Mouse (Mus musculus) midbrain, embryonic 10.5 days (tissue): ENCODE results near the gene Brd3. TPM values are rescaled to one million over a fixed set of nuclear protein-coding genes. Genes with fewer than 3 reads are reported as not detected.
A peak's percentile ranks its signal among the peaks of the same experiment; 100 is the strongest.

Experiments used
- DNase-seq: peaks from one replicate; pipeline ENCODE4 v3.0.0-alpha.2; 2017; ENCODE audit warnings: low spot score
- H3K27ac ChIP-seq: fragments of 300-500 bp; sonication (generic); replicated peaks from 2 replicates; pipeline ENCODE4 v1.5.1; 2016; ENCODE audit warnings: mild to moderate bottlenecking
- H3K27me3 ChIP-seq: fragments of 300-500 bp; sonication (generic); 2 replicates; pipeline ENCODE4 v1.6.1; 2016; ENCODE audit warnings: low read depth, mild to moderate bottlenecking; ENCODE audit not compliant: poor library complexity, severe bottlenecking
- H3K36me3 ChIP-seq: fragments of 300-500 bp; sonication (generic); 2 replicates; pipeline ENCODE4 v1.6.1; 2016; ENCODE audit warnings: mild to moderate bottlenecking, moderate library complexity
- H3K4me1 ChIP-seq: fragments of 300-500 bp; sonication (generic); 2 replicates; pipeline ENCODE4 v1.6.1; 2016
- H3K4me3 ChIP-seq: fragments of 300-500 bp; sonication (generic); 2 replicates; pipeline ENCODE4 v1.5.1; 2016; ENCODE audit warnings: mild to moderate bottlenecking, moderate library complexity
- H3K9me3 ChIP-seq: fragments of 300-500 bp; sonication (generic); replicated peaks from 2 replicates; pipeline ENCODE4 v1.6.1; 2016; ENCODE audit warnings: mild to moderate bottlenecking
- WGBS: fragments of 180-500 bp; shearing (Covaris S2); methylation state at CpG from one replicate; pipeline ENCODE4 v1.1.7; 2016; 5-methylcytosine and 5-hydroxymethylcytosine counted together
- polyA plus RNA-seq: library from polyadenylated mRNA; unstranded; fragments of >200 nt; fragmentation: Nextera tagmentation; extraction: Ambion mirVana; gene quantifications from 2 replicates; pipeline ENCODE4 v1.2.1, GENCODE M21; 2016

Brd3 gene
- polyA plus RNA-seq, 1 experiment from 2014 or later: 156 TPM

DNA sequence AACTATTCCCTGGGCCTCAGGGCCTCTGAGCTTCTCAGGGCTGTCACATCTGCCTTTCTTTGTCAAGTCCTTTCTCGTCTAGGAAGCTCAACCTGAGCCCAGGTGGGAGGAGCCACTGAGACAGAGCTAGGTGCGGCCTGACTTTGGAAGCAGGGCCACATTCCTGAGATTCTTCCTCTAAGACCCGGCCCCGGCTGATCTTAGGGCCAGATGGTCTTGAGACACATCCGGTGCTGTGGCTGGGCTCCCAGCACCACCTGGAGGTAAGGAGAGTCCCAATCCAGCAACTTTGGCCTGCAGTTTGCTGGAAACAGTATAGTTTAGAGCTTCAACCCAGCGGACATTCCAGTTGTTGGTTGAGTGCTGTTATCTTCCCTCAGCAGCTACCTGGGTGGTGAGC lies 1.9 kb downstream of the Brd3 start:
- Histone ChIP-seq H3K4me1 (peaks cover 12% of the 10 kb centered on the region), H3K9me3 (no peaks in the 10 kb centered on the region), H3K36me3 (no peaks in the 10 kb centered on the region), H3K27me3 (no peaks in the 10 kb centered on the region), H3K4me3 (no peak overlapping the region), H3K27ac (0 out of 2 replicates have a peak overlapping the region, but pooled peaks have one; percentile 5)
- WGBS: 12% methylated on average over 6 of the region's 6 CpGs
- peak; percentile 35 for DNase-seq

DNA sequence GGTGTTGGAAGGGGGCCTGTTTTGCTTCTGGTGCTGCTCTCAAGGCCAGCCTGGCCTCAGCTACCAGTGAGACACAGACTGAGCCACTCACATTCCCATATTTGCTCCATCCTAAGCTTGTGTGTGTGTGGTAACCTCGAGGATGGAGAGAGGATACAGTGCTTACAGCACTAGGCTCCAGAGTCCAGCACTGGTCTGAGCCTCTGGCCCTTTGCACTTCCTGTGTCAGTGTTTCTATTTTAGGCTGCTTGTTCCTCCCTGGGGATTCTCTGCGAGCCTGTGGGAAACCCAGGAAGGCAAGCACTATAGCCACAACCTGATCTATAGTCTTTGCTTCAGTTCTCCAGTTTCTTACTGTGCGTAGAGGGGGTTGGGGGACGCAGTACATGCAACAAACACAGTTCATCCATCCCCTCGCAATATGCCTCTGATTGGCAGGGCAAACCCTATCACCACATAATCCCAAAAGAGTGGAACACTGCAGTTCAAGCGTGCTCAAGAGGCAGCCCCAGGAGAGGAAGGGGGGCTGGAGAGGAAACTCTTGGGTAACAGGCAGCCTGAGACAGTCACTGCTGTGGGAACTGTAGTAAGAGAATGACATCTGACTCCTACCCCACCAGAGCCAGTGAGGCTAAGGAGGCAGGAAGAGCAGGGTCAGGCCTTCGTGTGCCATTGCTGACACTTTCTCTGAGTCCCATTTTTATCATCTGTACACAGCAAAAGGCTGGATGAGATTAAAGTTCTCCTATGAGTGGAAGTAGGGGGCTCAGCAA lies 3.2 kb downstream of the Brd3 start:
- Histone ChIP-seq H3K4me3 (no peak overlapping the region), H3K4me1 (peaks cover 12% of the 10 kb centered on the region), H3K36me3 (no peaks in the 10 kb centered on the region), H3K9me3 (no peaks in the 10 kb centered on the region), H3K27ac (no peak overlapping the region), H3K27me3 (no peaks in the 10 kb centered on the region)
- 69% methylated on average over 7 of the region's 7 CpGs for WGBS
- no peak for DNase-seq

GRCm38 (mm10) chr2:27496391-27497028 lies 11.0 kb downstream of the Brd3 start:
- Histone ChIP-seq H3K27ac (peak overlapping the region; percentile 49), H3K9me3 (no peaks in the 10 kb centered on the region; the same call in 1 of the 2 replicates), H3K4me3 (peak overlapping the region; percentile 54), H3K4me1 (peaks cover 22% of the 10 kb centered on the region), H3K27me3 (no peaks in the 10 kb centered on the region), H3K36me3 (no peaks in the 10 kb centered on the region)
- DNase-seq: peak; percentile 66
- WGBS: 32% methylated on average over 23 of the region's 23 CpGs

GRCm38 (mm10) chr2:27493971-27494370 lies 13.5 kb downstream of the Brd3 start:
- no peak overlapping the region for H3K27ac ChIP-seq
- H3K36me3 ChIP-seq: no peaks in the 10 kb centered on the region
- peaks cover 22% of the 10 kb centered on the region for H3K4me1 ChIP-seq
- no peaks in the 10 kb centered on the region; the same call in 1 of the 2 replicates for H3K9me3 ChIP-seq
- 92% methylated on average over 3 of the region's 3 CpGs for WGBS
- H3K4me3 ChIP-seq: no peak overlapping the region
- no peaks in the 10 kb centered on the region for H3K27me3 ChIP-seq
- DNase-seq: no peak

- H3K9me3 ChIP-seq: no peaks in the 10 kb centered on the region; the same call in 1 of the 2 replicates
- no peak for DNase-seq
- peaks cover 5% of the 10 kb centered on the region for H3K4me1 ChIP-seq
- H3K27me3 ChIP-seq: no peaks in the 10 kb centered on the region
- no peaks in the 10 kb centered on the region for H3K36me3 ChIP-seq
- H3K4me3 ChIP-seq: no peak overlapping the region
- no peak overlapping the region for H3K27ac ChIP-seq
- 81% methylated on average over 2 of the region's 2 CpGs for WGBS
Observed at GRCm38 (mm10) chr2:27490939-27491338, 16.5 kb downstream of the Brd3 start.

DNA sequence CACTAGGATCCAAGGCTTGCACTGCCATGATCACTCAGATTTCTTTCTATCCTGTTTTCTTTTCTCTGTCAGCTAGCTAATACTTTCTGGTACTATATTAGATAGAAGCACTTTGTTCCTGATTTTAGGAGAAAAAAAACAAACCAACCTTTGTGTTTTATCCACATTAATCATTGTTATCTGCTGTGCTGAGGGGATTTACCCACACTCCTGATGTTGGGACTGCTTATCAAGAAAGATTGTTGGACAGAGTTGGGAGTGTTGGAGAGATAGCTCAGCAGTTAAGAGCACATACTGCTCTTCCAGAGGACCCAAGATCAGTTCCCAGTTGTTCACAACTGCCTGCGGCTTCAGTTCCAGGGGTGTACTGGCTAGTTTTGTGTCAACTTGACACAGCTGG lies 19.1 kb downstream of the Brd3 start:
- H3K4me3 ChIP-seq: no peak overlapping the region
- WGBS: 95% methylated on average over 1 of the region's 1 CpGs
- no peaks in the 10 kb centered on the region for H3K36me3 ChIP-seq
- H3K4me1 ChIP-seq: no peaks in the 10 kb centered on the region
- H3K9me3 ChIP-seq: no peaks in the 10 kb centered on the region
- no peak for DNase-seq
- no peaks in the 10 kb centered on the region for H3K27me3 ChIP-seq
- H3K27ac ChIP-seq: no peak overlapping the region

DNA sequence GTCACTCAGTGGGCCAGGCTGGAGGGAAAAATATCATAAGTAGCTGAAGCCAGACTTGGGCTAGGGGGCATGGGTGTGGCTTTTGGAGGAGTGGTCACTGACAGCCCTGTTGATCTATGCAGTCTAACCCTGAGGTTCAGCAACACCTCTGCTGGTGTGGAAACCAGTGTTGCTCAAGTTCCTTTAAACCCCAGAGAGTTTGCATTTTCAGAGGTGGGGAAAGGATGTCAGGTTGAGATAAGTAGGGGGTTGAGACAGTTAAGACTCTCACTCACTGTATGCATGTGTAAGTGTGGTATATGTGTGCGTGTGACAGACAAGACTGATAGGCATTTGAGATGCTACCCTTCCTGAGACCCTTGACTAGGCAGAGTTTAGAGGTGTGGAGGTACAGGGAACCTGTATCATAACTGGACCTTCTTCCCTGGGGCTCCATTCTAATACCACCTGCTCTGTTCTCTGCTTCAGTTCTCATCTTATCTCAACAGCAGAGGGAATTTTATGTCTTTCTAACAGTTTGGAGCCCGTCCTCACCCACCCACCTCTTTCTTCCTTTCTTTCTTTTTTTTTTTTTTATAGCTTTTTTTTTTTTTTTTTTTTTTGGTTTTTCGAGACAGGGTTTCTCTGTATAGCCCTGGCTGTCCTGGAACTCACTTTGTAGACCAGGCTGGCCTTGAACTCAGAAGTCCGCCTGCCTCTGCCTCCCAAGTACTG lies 20.0 kb downstream of the Brd3 start:
- H3K27ac ChIP-seq: no peak overlapping the region
- H3K9me3 ChIP-seq: no peaks in the 10 kb centered on the region
- WGBS: 81% methylated on average over 3 of the region's 4 CpGs
- no peak for DNase-seq
- H3K27me3 ChIP-seq: no peaks in the 10 kb centered on the region
- H3K4me3 ChIP-seq: no peak overlapping the region
- H3K36me3 ChIP-seq: no peaks in the 10 kb centered on the region
- H3K4me1 ChIP-seq: no peaks in the 10 kb centered on the region

DNA sequence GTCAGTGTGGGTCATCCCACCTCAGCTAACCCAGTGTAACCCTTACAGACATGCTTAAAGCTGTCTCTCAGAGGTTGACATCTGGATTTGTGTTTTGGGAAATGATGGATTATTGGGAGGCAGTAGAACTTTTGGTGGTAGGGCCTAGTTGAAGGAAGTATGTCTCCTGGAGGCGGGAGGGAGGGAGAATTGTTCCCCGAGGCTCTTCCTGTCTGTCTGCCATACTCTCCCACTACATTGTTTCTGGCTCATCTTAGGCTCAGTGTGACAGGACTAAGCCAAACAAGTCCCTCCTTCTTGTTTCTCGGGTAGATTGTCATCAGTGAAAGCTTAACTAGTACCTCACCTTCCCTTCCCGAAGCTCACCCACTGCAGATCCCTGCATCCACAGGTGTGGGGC lies 20.7 kb downstream of the Brd3 start:
- DNase-seq: no peak
- H3K27ac ChIP-seq: no peak overlapping the region
- no peaks in the 10 kb centered on the region for H3K36me3 ChIP-seq
- no peak overlapping the region for H3K4me3 ChIP-seq
- H3K27me3 ChIP-seq: no peaks in the 10 kb centered on the region
- H3K9me3 ChIP-seq: no peaks in the 10 kb centered on the region
- WGBS: 66% methylated on average over 4 of the region's 4 CpGs
- no peaks in the 10 kb centered on the region for H3K4me1 ChIP-seq

DNA sequence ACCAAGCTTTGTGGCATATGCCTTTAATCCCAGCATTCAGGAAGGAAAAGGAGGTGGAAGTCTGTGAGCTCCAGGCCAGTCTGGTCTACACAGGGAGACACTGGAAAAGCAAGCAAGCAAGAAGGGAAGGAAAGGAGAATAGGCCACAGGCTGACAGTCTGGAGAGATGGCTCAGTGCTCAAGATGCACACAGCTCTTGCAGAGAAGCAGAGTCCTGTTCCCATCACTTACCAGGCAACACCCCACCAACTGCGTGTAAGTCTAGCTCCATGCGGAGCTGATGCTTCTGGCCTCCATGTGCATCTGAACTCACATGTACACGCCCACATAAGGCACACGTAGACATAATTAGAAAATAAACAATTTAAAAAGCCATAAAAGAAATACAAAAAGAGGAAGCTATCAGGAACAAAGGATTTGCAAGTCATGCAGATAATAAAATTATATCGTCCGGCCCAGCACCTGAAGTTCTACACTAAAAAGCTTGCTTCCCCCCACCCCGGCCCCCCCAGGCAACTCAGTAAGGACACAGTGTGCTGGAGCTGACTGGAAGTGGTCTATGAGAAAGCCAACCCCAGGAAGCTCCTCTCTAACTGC lies 25.1 kb downstream of the Brd3 start:
- Histone ChIP-seq H3K36me3 (no peaks in the 10 kb centered on the region), H3K9me3 (no peaks in the 10 kb centered on the region), H3K27me3 (no peaks in the 10 kb centered on the region), H3K27ac (no peak overlapping the region), H3K4me3 (no peak overlapping the region), H3K4me1 (no peaks in the 10 kb centered on the region)
- WGBS: 87% methylated on average over 7 of the region's 7 CpGs
- no peak for DNase-seq

DNA sequence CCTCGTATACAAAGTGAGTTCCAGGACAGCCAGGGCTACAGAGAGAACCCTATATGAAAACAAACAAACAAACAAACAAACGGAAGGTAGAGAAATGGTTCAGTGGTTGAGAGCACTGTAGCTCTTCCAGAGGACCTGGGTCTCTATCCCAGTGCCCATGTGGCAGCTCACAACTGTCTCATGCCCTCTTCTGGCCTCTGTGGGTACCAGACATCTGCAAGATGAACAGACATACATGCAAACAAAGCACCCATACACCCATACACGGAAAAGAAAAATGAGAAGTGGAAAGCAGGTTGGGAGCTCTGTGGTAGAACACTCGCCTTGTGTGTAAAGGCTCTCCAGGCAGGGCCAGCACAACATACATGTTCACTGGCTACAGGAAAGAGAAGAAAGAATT lies 27.1 kb downstream of the Brd3 start:
- 77% methylated on average over 4 of the region's 4 CpGs for WGBS
- H3K4me1 ChIP-seq: peaks cover 12% of the 10 kb centered on the region
- no peaks in the 10 kb centered on the region for H3K27me3 ChIP-seq
- no peaks in the 10 kb centered on the region for H3K9me3 ChIP-seq
- H3K27ac ChIP-seq: no peak overlapping the region
- DNase-seq: no peak
- no peaks in the 10 kb centered on the region for H3K36me3 ChIP-seq
- no peak overlapping the region for H3K4me3 ChIP-seq

DNA sequence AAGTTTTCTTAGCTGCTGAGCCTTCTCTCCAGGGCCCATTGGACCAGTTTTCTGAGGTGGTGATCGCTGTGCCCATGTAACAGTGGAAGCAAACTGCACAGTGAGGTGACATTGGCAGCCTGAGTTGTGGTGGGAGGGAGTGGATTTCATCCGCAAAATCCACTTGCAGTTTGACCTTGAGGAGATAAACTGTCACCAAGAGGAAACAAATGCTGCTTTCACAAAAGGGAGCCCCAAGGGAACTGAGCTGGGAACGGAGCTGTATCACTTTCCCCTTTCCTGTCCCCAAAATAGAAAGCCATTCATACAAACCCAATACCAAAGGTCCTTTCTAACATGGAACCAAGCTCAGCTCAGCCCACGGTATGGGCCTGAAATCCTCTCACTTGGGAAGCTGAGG lies 27.6 kb downstream of the Brd3 start:
- Histone ChIP-seq H3K4me1 (peaks cover 12% of the 10 kb centered on the region), H3K9me3 (no peaks in the 10 kb centered on the region), H3K27me3 (no peaks in the 10 kb centered on the region)

DNA sequence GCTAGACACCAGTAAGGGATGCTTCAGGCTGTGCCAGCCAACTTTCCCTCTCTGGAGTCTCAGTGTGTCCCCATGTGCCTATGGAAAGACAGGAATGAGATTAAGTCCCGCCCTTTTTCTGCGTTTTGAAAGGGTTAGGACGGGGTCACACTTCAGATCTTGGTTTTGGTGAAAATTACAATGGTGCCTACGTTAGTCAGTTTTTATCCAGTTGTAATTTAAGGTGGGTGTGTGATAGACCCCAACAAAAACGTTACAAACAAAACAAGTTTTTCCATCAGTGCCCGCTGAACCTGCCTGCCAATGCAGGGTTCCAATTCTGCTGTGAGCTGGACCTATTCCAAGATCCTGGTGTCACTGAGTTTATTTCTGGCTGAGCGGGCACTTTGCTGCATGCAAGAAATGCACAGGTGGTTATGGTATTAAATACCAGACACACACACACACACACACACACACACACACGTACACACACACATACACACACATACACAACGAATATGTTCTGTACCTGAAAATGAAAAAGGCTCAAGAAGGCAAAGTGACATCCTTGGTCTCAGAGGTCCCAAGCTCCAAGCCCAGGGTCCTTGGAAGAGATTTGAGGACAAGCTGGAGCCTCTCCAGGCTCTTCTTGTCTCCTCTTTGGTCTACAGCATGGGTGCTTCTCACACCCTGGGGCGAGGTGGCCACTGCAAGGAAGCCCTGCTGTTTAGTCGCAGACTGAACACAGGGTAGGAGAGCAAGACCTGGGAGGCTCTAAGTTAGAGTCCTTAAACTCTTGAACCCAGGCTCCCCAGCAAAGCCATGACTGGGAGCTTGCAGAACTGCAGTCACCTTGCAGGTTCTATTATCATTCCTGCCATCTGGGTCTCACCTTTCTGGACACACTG lies 30.9 kb downstream of the Brd3 start:
- WGBS: 39% methylated on average over 11 of the region's 11 CpGs

More for the DNA sequence above, 27.6 kb downstream of the Brd3 start:
- DNase-seq: no peak
- WGBS: 90% methylated on average over 4 of the region's 4 CpGs
- Histone ChIP-seq H3K36me3 (no peaks in the 10 kb centered on the region), H3K27ac (no peak overlapping the region), H3K4me3 (no peak overlapping the region)

More for the DNA sequence above, 30.9 kb downstream of the Brd3 start:
- no peaks in the 10 kb centered on the region for H3K9me3 ChIP-seq
- H3K4me1 ChIP-seq: peaks cover 42% of the 10 kb centered on the region
- H3K36me3 ChIP-seq: peaks cover 19% of the 10 kb centered on the region
- peak overlapping the region; percentile 97 for H3K27ac ChIP-seq
- H3K4me3 ChIP-seq: peak overlapping the region; percentile 99
- DNase-seq: no peak
- H3K27me3 ChIP-seq: no peaks in the 10 kb centered on the region
